Mouse (Mus musculus): ENCODE results near the gene Atf1. TPM values are rescaled to one million over a fixed set of nuclear protein-coding genes. Genes with fewer than 3 reads are reported as not detected.
A peak's percentile ranks its signal among the peaks of the same experiment; 100 is the strongest.
"Not testable (repeated sequence)": the region's sequence is repeated elsewhere in the genome, so short reads cannot be mapped to it uniquely, and the experiment has no call there.

Atf1 gene
- total RNA-seq, 2 experiments from 2014 or later: 17.1 to 23.4 TPM

DNA sequence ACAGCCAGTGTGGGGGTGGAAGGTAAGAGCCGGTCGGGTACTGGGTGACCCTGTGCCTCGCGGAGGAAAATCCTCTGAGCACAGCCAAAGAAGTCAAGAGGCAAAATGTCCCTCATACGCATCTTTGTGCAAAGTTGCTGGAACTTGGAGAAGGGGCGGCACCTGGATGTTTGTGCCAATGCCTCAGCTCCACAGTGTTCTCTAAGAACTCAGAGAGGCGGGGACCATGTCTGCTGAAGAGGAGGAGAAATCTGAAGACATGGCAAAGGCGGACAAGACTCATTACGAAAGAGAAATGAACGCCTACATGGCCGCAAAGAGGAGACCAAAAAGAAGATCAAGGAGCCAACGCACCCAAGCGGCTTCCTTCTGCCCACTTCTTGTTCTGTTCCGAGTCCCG is 73.9 kb downstream of the Atf1 start:
- DNase-seq: no peak
- intact Hi-C loops (cut with DNase I): no loop called here

DNA sequence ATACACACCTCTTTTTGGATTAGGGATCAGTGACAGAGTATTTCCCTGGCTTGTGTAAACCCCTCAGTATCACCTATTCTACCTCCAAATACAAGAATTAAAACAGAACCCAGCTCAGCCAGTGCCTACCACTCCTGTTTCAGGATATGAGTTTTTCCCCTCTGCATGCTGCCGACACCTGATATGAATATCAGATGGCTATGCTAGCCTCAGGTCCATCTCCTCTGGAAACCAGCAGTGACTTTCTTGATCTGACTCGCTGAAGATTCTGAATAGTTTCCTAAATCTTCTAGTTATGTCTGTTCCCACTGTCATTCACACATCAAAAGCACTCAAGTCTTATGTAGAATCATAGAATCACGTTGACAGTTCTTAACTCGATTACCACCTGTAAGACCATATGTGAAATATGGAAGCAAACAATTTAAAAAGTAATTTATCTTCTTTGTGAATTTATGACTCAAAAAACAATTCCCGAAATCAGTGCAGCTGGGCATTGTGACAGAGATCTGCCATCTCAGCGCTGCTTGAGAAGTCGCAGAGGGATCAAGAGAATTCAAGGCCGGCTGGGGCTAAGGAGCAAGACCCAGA is 75.9 kb downstream of the Atf1 start:
- DNase-seq: no peak
- intact Hi-C loops (cut with DNase I): no loop called here

DNA sequence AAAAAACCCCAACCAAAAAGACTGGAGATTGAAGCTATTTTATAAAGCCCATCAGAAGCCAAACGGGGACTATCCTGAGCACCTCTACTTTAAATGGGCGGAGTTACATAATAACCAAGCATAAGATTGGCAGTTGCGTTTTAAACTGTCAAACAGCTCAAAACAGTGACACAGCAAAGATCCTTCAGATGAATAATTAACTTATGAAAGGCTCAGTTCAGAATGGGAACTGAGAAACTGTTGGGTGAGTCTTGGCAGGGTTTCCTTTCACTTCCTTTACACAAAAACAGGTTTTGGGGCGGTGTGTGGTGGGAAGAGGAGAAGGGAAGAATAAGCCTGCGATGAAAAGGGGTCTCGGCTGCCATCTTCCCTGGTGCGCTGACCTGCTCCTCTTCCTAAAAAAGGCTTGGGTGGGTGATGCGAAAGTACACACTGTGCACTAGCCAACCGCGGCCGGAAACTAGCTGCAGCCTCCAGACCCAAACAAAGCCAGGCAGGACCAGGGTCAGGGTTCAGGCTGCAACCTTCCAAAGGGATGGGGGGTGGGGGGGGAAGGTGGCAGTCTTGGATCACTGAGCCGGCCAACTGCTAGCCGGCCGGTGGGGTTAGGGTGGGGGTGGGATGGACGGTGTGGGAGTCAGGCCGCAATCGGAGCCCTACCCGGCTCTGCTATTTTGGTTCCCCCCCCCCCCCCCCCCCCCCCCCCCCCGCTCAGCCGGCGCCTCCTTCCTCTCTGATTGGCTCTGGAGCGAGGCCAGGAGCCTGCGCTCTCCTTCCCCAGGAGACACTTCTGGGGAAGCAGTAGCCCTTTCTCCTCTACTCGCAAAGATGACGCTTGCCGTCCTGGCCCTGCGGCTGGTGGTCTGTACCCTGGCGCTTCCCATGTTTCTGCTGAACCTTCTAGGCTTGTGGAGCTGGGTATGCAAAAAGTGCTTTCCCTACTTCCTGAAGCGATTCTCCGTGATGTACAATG is 76.7 kb downstream of the Atf1 start, which contains the start of gene Mettl7a1:
Gene Mettl7a1, plus strand, starts transcription at position 122 of the 973 bp plus-strand sequence.
- intact Hi-C loops (cut with DNase I): no loop called here
- DNase-seq: peak; percentile 86

DNA sequence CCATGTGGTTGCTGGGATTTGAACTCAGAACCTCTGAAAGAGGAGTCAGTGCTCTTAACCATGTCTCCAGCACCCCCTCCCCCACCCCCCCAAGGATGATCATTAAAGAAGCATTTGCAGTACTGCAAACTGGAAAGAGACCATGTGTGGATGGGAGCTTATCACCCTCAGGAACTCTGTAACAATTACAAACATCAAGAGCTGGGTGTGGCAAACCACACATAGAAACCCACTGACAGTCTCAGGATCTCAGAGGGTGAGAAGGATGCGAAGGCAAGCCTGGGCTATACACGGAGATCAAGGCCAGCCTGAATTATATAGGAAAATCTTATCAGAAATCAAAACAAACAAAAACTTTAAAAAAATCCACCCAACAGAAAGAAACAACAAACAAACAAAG is 78.6 kb downstream of the Atf1 start:
- intact Hi-C loops (cut with DNase I): no loop called here
- DNase-seq: no peak

DNA sequence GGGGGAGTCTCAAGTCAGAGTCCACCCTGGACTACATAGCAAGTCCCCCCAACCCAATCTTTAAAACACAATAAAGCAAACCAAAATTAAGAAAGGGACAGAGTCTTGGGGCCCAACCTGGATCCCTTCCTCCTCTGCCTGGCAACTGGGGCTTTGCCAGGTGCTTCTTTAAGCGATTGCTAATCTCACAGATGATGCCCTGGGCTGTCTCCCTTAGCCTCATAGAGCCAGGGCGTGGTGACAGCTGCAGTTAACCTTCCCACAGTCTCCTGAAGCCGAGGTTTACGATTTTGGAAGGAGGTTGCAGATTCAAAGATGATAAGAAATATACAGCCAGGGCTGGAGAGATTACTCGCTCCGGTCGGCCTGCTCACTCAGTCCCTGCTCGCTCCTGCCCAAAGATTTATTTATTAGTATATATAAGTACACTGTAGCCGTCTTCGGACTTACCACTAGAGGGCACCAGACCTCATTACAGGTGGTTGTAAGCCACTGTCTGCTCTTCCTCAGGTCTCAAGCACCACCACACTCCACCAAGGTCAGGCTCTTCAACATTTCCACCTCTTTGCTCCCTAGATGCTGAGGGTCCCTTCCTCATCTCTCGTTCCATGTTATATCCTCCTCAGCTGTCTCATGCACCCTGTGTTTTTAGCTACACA is 79.9 kb downstream of the Atf1 start:
- DNase-seq: peak; percentile 27

More for the DNA sequence above, 79.9 kb downstream of the Atf1 start:
- intact Hi-C loops (cut with DNase I): not testable (repeated sequence)

Other genes starting within 250 kb of the Atf1 start
- 10 to 100 TPM; 57.2 to 60.6 TPM for gene Dip2b, start 189.2 kb upstream of the Atf1 start, total RNA-seq (2021)
- gene Tmprss12, start 53.0 kb downstream of the Atf1 start, total RNA-seq (2021): not detected
- 1 to 10 TPM; 6.0 to 6.5 TPM for gene Mettl7a1, start 76.3 kb downstream of the Atf1 start, total RNA-seq (2021)
- gene Mettl7a3, start 107.1 kb downstream of the Atf1 start, total RNA-seq (2021): under 1 TPM in 1 of 2 experiments, not detected in 1; 0.34 TPM
- gene Methig1, start 125.3 kb downstream of the Atf1 start, total RNA-seq (2021): not detected
- gene Mettl7a2, start 125.4 kb downstream of the Atf1 start, total RNA-seq (2021): under 1 TPM; 0.24 to 0.38 TPM
- gene Higd1c, start 136.7 kb downstream of the Atf1 start, total RNA-seq (2021): not detected
- gene Gm5475, start 194.3 kb downstream of the Atf1 start, total RNA-seq (2021): not detected
- 10 to 100 TPM; 55.9 to 61.2 TPM for gene Slc11a2, start 197.3 kb downstream of the Atf1 start, total RNA-seq (2021)
- 10 to 100 TPM; 65.8 to 70.5 TPM for gene Letmd1, start 241.2 kb downstream of the Atf1 start, total RNA-seq (2021)